Mouse (Mus musculus) stomach, postnatal 0 days (tissue): ENCODE measurements around the gene Ppp1r9a.

Experiments
- CTCF ChIP-seq: IDR thresholded peaks from 2 replicates; pipeline ENCODE4 v1.5.1; 2016; ENCODE audit warnings: antibody characterized with exemption, low read depth, mild to moderate bottlenecking, moderate library complexity
- EP300 ChIP-seq: optimal IDR thresholded peaks from 2 replicates; pipeline ENCODE3; 2016; ENCODE audit warnings: antibody characterized with exemption

DNA sequence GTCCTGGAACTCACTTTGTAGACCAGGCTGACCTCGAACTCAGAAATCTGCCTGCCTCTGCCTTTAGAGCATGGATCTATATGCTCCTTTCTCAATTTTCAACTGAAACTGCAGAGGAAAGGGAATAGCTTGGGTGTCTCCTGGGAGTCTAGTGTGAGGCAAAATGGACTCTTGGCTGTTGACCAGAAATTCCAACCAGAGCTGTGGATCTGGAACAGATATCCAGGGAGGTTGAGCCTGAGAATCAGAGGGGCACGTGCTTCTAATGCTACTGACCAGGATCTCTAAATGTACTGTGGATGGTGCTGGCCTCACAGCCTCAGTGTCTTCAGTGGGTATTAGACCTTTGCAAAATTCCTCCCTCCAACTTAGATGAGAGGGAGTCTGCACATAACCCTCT, 247.2 kb downstream of the Ppp1r9a start:
- TF ChIP-seq CTCF, result no peak
- no peak for TF ChIP-seq EP300
